Mouse (Mus musculus): ENCODE data around the gene Gm7792.
"Not testable (repeated sequence)": the region's sequence is repeated elsewhere in the genome, so short reads cannot be mapped to it uniquely, and the experiment has no call there.

Gm7792 gene

GRCm38 (mm10) chr5:93843476-93843875 is at the start of gene Gm7792:
Gene Gm7792, plus strand, starts transcription at chr5:93843776.
- DNase-seq, result not testable (repeated sequence)
